In genomic region chr14:73631511-73631910, GRCm38 (mm10) we compare ENCODE assay signal across 17 mouse cellular contexts. TPM values are rescaled to one million over a fixed set of nuclear protein-coding genes. Genes with fewer than 3 reads are reported as not detected.
DNase-seq lines count a peak whose midpoint lies in the region; ATAC-seq lines count a peak whose summit lies in the region.
"Had no signal": no experiment of that assay in that cellular context is flagged by ENCODE, and none has a peak within 500 bp of the region (broad histone marks: within the 10 kb centered on the region; RNA-seq: fewer than 3 reads in every experiment).

No protein-coding gene starts in this region.

- no peaks in the 10 kb centered on the region for H3K4me1 ChIP-seq in heart, embryonic 12.5 days (replicated peaks)
- H3K4me1 ChIP-seq: liver, embryonic 15.5 days; neural tube, embryonic 12.5 days had no signal

- 88% methylated on average over 4 of the region's 4 CpGs for WGBS in heart, embryonic 12.5 days

- H3K9ac ChIP-seq in heart, embryonic 12.5 days, result no peak overlapping the region
- H3K9ac ChIP-seq: liver, embryonic 15.5 days; neural tube, embryonic 12.5 days had no signal

- H3K27ac ChIP-seq in heart, embryonic 12.5 days (ENCODE audit: poor library complexity, severe bottlenecking), result no peak overlapping the region
- H3K27ac ChIP-seq: liver, embryonic 15.5 days; neural tube, embryonic 12.5 days had no signal

- DNase-seq in heart, adult 18-20 months, result peak; percentile 79 to 84
- DNase-seq in fat pad, adult 2 months (ENCODE audit: extremely low read depth, low read depth, low spot score), result peak; percentile 37
- DNase-seq in gonadal fat pad, adult 2 months (ENCODE audit: low read depth), result peak; percentile 24
- peak; percentile 53 for DNase-seq in kidney, postnatal 14 days
- no peak for DNase-seq in frontal cortex, postnatal 10 days (ENCODE audit: low spot score in 2 of 2)
- DNase-seq: cerebellum, adult 11 months; layer of hippocampus, adult 9-11 months; thymus, adult 2 months had no signal

- no peaks in the 10 kb centered on the region for H3K9me3 ChIP-seq in heart, embryonic 12.5 days (replicated peaks)
- H3K9me3 ChIP-seq: liver, embryonic 15.5 days; neural tube, embryonic 12.5 days had no signal

- no peak overlapping the region for H3K4me2 ChIP-seq in heart, embryonic 12.5 days
- H3K4me2 ChIP-seq: liver, embryonic 15.5 days; neural tube, embryonic 12.5 days had no signal

- ATAC-seq in heart, embryonic 12.5 days (ENCODE audit: insufficient number of reproducible peaks, low FRiP score), result no peak
- no peak for ATAC-seq in erythroblast, adult 5-6 weeks (replicated peaks; ENCODE audit: low FRiP score, poor library complexity, severe bottlenecking)
- ATAC-seq: forebrain, embryonic 16.5 days; midbrain, embryonic 16.5 days had no signal

- no peaks in the 10 kb centered on the region for H3K36me3 ChIP-seq in heart, embryonic 12.5 days
- H3K36me3 ChIP-seq: liver, embryonic 15.5 days; neural tube, embryonic 12.5 days had no signal

- no peaks in the 10 kb centered on the region for H3K27me3 ChIP-seq in heart, embryonic 12.5 days (replicated peaks)
- H3K27me3 ChIP-seq: liver, embryonic 15.5 days; neural tube, embryonic 12.5 days had no signal

- no peak overlapping the region for H3K4me3 ChIP-seq in heart, embryonic 12.5 days
- H3K4me3 ChIP-seq: liver, embryonic 15.5 days; neural tube, embryonic 12.5 days had no signal

RNA-seq across cellular contexts. Expression of gene Gm21750, which starts 29.5 kb away (rescaled TPM):
- not detected for total RNA-seq in heart, adult 18-20 months (2021)
- not detected in 2 replicates for polyA plus RNA-seq in heart, embryonic 12.5 days (2016; fragmentation: Nextera tagmentation; extraction: Ambion mirVana)
- not detected in 2 replicates for polyA plus RNA-seq in gonadal fat pad, adult 2 months (2012; rRNA removed)
- not detected in 2 replicates for total RNA-seq in erythroblast, adult 5-6 weeks (2015; ENCODE audit: low replicate concordance)
- total RNA-seq in erythroblast, adult 5-6 weeks (2017; ENCODE audit: low replicate concordance), result 1.1 TPM in 1 of 2 replicates, not detected in the other
- total RNA-seq: hematopoietic stem cell, adult 5-6 weeks; left cerebral cortex, postnatal 36 days had no signal
- polyA plus RNA-seq: forebrain, embryonic 16.5 days; intestine, embryonic 14.5 days; liver, embryonic 15.5 days; midbrain, embryonic 16.5 days; neural tube, embryonic 12.5 days; thymus, adult 2 months had no signal

Comparison
In these comparisons a context has a peak if more than half of its experiments do, and no peak if none do; other contexts are left out.
1. DNase-seq: peak in heart, adult 18-20 months (2 of 2), fat pad, adult 2 months (single experiment), gonadal fat pad, adult 2 months (single experiment) and kidney, postnatal 14 days (single experiment); none in frontal cortex, postnatal 10 days (0 of 2).